Mouse (Mus musculus) ovary, adult 18-20 months (tissue): ENCODE results near the gene Ptms.

Experiments
- DNase-seq: peaks from one replicate; pipeline ENCODE4 v3.0.0; 2022; ENCODE audit warnings: low spot score, mixed read lengths

The Ptms gene

DNA sequence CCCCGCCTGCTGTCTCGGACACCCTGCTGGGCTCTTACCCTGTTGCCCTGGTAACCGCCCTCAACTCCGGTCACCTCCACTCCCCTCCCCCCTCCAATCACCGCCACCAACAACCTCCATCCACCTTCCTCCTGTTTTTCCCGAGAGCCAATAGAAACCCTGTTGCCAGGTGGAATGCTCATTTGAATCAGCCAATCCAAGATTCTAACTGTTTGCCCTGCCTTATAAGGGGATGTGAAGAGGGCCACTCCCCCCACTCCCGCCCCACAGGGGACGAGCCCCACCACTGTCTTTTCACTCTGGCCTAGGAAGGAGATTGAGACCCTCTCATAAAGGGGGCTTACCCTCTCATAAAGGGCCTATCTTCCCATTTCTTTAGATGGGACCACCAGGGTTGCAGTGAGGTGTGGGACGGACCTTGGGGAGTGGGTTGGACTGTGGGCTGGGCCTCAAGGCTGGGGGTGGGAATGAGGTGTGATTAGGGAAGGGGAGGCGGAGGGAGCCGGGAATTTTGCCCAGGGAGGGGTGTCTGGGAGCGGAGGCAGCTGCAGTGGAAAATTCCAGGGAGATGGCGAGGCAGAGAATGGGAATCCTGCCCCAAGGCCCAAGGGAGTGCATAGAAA is at the start of gene Ptms:
Gene Ptms, minus strand, starts transcription at position 409 of the 623 bp plus-strand sequence.
- DNase-seq = peak; percentile 97

DNA sequence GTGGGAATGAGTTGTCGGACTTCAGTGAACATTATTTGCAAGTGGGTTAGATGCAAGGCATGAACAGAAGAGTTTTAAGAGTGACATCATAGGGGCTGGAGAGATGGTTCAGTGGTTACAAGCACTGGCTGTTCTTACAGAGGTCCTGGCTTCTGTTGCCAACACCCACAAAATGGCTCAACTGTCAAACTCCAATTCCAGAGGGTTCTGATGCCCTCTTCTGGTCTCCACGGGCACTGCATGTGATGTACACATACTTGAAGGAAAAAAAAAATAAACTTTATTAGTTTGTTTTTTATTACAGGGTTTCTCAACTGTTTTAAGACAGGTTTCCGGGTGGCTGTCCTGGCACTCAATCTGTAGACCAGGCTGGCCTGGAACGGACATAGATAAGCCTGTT is 47.9 kb upstream of the Ptms start:
- no peak for DNase-seq

DNA sequence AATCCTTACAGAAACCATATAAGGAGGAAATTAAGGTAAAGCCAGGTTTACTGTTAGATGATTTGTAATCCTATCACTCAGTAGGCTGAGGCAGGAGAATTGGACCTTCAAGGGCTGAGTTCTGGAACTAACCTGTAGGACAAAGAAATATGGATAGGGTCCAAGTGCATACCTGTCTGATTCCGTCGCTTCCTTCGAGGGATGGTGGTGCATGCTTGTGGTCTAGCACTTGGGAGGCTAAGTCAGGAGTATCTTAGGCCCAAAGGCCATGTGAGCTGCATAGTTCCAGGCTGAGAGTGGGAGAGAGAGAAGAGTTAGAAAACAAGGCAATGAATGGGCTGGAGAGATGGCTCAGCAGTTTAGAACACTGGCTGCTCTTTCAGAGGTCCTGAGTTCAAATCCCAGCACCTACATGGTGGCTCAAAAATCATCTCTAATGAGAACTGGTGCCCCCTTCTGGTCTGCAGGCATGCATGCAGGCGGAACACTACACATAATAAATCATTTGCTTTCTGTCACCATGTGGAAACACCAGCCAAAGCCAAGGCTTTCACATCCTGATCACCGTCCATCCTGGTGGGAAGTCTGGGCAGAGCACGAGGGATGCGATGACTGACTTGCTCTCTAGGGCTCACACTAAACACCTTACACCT is 46.7 kb upstream of the Ptms start:
- no peak for DNase-seq

GRCm38 (mm10) chr6:124965747-124966146 is 45.8 kb upstream of the Ptms start:
- DNase-seq = no peak

DNA sequence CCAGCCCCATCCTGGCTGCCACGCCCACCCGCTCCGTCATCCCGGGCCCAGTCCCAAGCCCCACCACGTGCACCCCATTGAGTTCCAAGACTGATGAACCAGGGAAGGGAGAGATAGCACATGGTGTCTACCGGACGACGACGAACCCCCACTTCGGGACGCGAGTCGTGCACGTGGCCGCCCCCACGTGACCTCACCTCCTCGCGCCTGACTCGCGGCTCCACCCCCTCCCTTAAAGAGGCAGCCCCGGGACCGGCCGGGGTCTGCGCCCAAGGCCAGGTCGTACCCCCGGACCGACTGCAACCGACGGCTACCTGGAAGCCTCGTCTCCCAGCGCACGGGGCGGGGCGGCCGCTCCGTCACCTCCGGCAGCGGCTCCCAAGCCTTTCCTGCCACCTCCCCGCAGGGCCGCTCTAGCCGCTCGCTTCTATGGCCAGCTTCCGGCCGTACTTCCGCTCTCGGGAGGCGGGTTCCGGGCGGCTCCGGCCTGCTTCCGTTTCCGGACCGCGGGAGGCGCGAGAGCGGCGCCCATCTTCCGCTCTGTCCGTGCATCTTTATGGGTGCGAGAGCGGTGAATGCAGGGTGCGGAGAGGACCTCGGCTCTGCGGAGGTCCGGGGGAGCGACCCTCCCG is 45.3 kb upstream of the Ptms start, which contains the start of gene Cops7a:
Gene Cops7a, minus strand, starts transcription at position 451 of the 632 bp plus-strand sequence.
- peak; percentile 92 for DNase-seq

DNA sequence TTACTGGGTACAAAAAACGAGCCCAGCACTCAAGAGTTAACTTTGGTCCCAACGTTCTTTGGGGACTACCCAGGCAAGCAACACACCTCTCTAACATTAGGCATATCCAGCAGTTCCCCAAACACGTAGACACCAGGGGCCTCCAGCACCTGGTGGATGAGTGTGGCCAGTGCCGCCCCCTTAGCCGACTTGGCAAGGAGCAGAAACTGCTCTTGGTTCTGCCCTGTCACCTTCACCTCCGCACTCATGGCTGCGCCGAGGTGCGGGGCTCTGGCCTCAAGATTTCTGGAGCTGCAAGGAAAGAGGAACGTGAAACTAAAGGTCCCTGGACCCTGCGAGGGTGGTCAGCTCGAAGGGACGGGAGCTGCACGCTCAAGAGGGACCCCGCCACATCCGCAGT is 44.7 kb upstream of the Ptms start:
- no peak for DNase-seq

DNA sequence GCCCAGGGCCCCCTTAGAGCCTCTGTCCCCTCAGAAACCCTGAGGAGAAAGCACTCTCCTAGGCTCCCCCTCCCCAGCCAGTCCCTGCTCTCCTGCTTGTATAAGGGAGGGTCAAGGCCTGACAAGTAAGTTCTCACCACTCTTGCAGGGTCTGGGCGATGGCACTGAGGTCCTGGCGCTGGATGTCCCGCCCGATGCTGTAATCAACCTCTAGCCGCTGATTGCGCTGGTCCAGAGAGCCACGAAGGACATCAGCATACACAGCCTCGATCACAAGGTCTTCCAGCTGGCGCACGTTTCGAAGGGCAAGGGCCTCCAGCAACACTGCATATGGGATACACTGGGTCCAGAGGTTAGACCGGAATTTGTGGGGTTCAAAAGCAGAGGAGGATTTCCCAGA is 41.1 kb upstream of the Ptms start:
- peak; percentile 75 for DNase-seq

- no peak for DNase-seq
Measured at GRCm38 (mm10) chr6:124959960-124960359, 40.1 kb upstream of the Ptms start.

GRCm38 (mm10) chr6:124958127-124958526 is 38.2 kb upstream of the Ptms start:
- DNase-seq = no peak

DNA sequence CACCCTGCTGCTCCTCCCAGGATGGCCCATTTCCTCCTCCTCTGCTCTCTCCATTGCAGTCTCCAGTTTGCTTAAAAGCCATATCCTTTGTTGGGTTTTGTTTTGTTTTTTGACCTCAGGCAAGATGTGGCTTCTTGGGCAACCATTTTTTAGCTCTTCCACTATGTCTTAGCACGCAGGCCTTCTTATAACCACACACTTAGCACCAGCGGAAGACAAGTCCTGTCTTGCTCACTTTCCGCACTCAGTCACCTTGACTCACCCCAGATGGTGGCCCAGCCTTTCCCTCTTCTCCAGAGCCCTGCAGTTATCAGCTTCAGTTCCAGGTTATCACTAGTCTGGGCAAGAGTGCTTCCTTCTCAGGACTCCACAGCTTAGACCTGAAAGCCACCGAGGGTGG is 35.3 kb upstream of the Ptms start:
- DNase-seq = no peak

DNA sequence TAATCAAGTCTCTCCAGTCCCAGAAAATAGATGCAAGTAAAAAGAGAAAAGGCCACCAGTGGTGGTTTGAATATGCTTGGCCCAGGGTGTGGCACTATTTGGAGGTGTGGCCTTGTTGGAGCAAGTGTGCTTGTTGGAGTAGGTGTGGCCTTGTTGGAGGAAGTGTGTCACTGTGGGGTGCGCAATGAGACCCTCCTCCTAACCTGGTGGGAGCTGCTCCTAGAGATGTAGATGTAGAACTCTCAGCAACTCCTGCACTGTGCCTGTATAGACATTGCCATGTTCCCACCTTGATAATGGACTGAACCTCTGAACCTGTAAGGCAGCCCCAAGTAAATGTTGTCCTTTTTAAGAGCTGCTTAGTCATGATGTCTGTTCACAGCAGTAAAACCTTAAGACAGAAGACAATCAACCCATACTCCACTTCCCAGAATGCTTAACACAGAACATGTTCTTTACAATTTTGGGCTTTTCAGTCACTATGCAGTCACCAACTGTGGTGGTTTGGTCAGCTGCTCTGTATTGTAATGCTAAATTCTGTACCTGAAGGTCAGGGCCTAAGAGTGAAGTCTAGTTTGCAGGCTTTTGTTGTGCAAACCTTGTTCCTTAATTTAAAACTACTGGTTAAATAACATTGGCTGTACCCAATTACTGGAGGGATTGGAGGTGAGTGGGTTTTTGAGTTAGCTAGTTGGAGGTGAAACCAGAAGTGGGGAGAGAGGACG is 34.2 kb upstream of the Ptms start:
- no peak for DNase-seq

DNA sequence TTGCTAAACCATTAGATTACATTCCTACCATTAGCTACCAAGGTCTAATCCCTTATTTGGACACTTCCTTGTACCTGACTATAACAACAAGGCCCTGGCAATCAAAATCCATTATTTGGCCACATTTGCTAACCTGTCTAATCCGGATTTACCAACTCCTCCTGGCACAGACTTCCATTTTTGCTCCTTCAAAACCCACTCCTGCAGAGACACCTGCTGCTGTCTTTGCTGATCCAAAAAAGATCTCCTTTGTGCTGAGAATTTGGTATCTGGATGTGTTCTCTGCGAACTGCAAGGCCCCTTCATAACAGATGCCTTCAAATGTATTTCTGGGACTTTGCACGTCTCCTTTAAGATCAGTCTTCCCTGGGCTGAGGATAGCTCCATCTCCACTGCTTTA is 23.6 kb upstream of the Ptms start:
- DNase-seq = no peak

DNA sequence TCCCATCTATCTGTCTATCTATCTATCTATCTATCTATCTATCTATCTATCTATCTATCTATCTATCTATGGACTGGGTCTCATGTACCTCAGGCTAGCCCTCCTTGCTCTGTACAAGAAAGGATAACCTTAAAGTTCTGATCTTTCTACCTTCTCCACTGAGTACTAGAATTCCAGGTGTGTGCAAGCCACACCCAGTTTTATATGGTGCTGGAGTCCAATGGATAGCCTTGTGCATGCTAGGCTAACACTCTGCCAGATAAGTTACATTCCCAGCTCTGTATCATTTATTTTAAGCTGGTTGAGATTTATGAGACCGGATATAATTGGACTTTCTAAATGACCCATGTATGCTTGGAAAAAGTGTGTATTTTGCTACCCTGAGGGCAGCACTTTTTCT is 21.8 kb upstream of the Ptms start:
- DNase-seq = no peak

- no peak for DNase-seq
Measured at GRCm38 (mm10) chr6:124938554-124938953, 18.7 kb upstream of the Ptms start.

DNA sequence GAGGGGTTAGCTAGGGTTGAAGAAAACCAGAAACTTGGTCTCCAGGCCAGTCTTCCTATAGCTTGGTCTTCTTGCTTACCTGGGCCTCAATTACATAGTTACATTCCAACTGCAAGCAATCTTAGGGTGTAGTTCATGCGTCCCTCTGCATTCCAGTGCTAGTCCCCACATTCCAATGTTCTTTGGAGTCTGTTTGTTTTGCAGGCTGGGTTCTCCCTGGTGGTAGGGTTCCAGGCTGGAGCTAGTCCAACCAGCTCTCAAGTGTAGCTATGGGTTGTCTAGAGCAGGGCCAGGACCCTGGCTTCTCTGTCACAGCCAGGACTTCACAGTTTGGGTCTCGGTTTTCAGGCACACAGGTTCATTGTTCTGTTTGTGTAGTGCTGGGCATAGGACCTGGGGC is 17.6 kb upstream of the Ptms start:
- no peak for DNase-seq

- DNase-seq = no peak
Measured at GRCm38 (mm10) chr6:124936681-124937080, 16.8 kb upstream of the Ptms start.

DNA sequence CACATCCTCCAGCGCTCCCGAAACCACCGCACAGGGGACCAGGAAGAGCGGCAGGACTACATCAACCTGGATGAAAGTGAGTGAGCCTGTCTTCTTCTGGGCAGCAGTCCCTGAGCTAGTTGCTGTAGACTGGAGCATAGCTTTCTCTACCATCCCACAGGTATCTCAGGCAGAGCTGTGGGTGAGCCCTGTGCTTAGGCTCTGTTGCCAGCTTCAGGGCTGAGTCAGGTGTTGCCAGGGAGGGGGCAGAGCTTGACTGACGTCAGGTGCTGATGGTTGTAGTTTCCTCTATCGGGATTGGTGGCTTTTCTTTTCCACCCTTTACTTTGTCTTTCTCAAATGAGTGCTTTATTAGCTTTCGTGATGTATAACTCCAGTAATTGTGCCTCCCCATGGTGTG is 14.8 kb upstream of the Ptms start:
- no peak for DNase-seq

GRCm38 (mm10) chr6:124933127-124933526 is 13.2 kb upstream of the Ptms start:
- DNase-seq = no peak

GRCm38 (mm10) chr6:124932314-124932695 is 12.4 kb upstream of the Ptms start:
- no peak for DNase-seq

DNA sequence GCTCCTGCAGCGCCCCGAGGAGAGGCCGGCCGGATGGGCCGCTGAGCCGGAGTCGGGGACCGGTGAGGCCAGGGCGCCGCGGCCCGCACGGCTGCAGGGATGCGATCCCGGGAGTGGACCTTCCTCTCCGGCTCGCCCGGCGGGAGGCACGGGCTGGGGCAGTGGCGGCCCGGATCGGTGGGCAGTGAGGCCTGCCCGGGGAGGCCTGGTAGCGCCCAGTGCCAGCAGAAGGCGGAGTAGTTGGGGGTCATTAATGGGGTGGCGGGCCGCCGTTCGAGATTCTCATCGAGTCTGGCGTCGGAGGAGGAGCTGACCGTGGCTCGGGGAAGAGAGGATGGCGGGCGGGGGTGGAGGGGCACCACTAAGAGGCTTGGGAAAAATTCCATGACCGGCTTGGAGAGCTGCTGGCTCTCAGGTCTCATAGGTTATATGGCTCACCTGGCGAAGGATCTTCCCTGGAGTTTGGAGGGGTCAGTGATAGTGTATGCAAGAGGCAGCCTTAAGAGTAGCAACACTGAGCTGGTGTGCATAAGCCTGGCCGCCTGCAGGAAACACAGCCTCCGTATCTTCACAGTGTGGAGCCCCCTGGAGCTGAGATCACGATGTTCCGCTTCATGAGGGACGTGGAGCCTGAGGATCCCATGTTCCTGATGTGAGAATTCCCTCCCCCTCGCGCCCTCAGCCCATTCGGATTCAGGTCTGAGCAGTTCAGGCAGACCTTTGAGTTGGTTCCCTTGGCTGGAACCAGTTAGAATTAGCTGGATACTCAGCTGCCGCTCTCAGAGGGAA is 11.8 kb upstream of the Ptms start:
- DNase-seq = no peak

DNA sequence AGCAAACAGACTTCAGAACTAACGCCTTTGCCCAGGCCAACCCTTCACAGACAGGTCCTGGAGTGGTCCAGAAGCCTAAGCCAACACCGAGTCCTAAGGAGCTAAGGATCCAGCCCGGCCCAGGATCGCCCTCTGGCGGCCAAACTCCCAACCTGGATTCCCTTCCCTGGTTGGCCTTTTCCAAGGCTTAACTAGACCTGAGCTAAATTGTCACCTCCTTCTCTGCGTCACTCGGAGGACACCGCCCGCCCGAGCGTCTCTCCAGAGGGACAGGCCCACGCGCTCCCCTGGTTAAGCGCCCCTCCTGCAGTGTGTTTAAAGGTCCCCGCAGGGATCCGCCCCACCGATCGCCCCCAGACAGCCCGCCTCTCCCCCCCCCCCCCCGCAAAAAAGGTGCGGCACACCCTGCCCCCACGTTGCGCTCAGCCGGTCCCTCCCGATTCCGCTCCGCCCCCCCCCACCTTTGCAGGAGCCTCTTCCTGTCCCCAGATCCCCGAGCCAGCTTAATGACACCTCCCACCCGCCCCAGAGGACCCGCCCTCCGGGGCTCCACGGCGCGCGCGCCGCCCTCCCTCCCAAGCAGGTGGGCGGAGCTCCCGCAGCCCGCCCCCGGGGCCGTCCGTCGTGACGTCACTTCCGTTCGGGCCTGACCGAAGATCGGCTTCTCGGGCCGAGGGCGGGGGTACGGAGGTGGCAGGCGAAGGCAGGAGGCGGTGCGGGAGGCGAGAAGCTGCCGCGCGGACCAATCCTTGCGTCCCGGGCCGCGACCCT is 11.0 kb upstream of the Ptms start, which contains the start of gene Mlf2:
Gene Mlf2, plus strand, starts transcription at position 633 of the 771 bp plus-strand sequence.
- peak; percentile 97 for DNase-seq
